Mouse (Mus musculus): ENCODE data around the gene Olfr1349.
"Not testable (repeated sequence)": the region's sequence is repeated elsewhere in the genome, so short reads cannot be mapped to it uniquely, and the experiment has no call there.

Olfr1349 gene

GRCm38 (mm10) chr7:6522850-6523249 lies at the start of gene Olfr1349:
Olfr1349 (minus strand) TSS chr7:6522950.
- no peak for DNase-seq

GRCm38 (mm10) chr7:6564541-6564940 lies 41.8 kb upstream of the Olfr1349 start, which contains the start of gene Olfr1350:
Olfr1350 (plus strand) TSS chr7:6564841.
- no peak for DNase-seq

- DNase-seq, result peak; percentile 41
Observed at GRCm38 (mm10) chr7:6526141-6526540, 3.4 kb upstream of the Olfr1349 start.

- peak; percentile 8 for DNase-seq
Observed at GRCm38 (mm10) chr7:6525001-6525400, 2.3 kb upstream of the Olfr1349 start.

GRCm38 (mm10) chr7:6521666-6522065 lies 1.1 kb downstream of the Olfr1349 start:
- no peak for DNase-seq

GRCm38 (mm10) chr7:6508648-6509047 lies 14.1 kb downstream of the Olfr1349 start, which contains the start of gene Olfr1348:
Olfr1348 (minus strand) TSS chr7:6508748.
- DNase-seq, result no peak

GRCm38 (mm10) chr7:6499655-6500054 lies 23.1 kb downstream of the Olfr1349 start, which contains the start of gene Olfr1347:
Olfr1347 (minus strand) TSS chr7:6499755.
- no peak for DNase-seq

GRCm38 (mm10) chr7:6486841-6487240 lies 35.9 kb downstream of the Olfr1349 start, which contains the start of gene Olfr5:
Olfr5 (minus strand) TSS chr7:6486941.
- DNase-seq, result no peak

- not testable (repeated sequence) for DNase-seq
Observed at GRCm38 (mm10) chr7:6477633-6478032, 45.1 kb downstream of the Olfr1349 start.

- DNase-seq, result no peak
Observed at GRCm38 (mm10) chr7:6466951-6467350, 55.8 kb downstream of the Olfr1349 start, which contains the start of gene Olfr1346. Olfr1346 (plus strand) TSS chr7:6467101.
